8 mouse cellular contexts compared by ENCODE assay signal in the genomic region with DNA sequence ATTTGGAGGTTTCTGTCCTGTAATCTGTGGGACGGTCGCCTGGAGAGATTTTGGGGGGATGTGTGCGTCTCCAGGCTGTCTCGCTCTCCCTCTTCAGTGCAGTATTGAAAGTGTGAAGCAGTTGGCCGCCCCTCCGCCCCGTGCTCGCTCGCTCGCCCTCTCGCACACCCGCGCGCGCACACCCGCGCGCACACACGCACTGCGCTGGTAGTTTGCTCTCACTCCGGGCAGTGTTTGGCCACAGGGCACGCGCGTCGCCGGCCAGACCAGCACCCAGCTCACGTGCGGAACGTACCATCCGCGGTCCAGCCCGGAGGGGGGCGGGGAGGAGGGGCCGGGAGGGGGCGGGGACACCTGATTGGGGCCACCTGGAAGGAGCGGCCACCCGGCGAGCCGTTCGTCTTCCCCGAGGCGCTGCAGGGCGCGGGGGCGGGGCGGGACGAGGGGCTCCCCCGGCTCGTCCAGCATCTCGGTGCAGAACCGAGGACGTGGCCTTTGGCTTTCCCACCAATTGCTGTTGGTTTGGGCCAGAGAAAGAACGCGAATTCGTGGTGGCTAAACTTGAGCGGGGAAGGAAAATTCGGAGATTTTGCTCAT. TPM values are rescaled to one million over a fixed set of nuclear protein-coding genes. Genes with fewer than 3 reads are reported as not detected.
A peak's percentile ranks its signal among the peaks of the same experiment; 100 is the strongest.
DNase-seq lines count a peak whose midpoint lies in the region; ATAC-seq and TF ChIP-seq lines count a peak whose summit lies in the region.

A gene (minus strand): TSS at position 270 of the 597 bp plus-strand sequence.

- peak within 1 kb of the TSS; percentile 99 for H3K4me2 ChIP-seq in heart, embryonic 11.5 days
- peak within 1 kb of the TSS; percentile 100 for H3K4me2 ChIP-seq in kidney, embryonic 16.5 days (replicated peaks; ENCODE audit: low read depth, low read length)
- peak within 1 kb of the TSS; percentile 66 for H3K4me2 ChIP-seq in liver, embryonic 12.5 days

- H3K9ac ChIP-seq in heart, embryonic 11.5 days (ENCODE audit: low read depth, low read length): peak within 1 kb of the TSS; percentile 82
- peak within 1 kb of the TSS; percentile 73 for H3K9ac ChIP-seq in kidney, embryonic 16.5 days (replicated peaks; ENCODE audit: low read length)
- peak within 1 kb of the TSS; percentile 12; the same call in 1 of the 2 replicates for H3K9ac ChIP-seq in liver, embryonic 12.5 days

- H3K4me3 ChIP-seq in embryonic fibroblast, embryonic 13.5 days (ENCODE audit: insufficient read depth, low read length): peak within 1 kb of the TSS; percentile 47
- H3K4me3 ChIP-seq in heart, embryonic 11.5 days (ENCODE audit: low read depth, low read length): peak within 1 kb of the TSS; percentile 63
- H3K4me3 ChIP-seq in kidney, embryonic 16.5 days (ENCODE audit: low read length): peak within 1 kb of the TSS; percentile 64
- peak within 1 kb of the TSS; percentile 50 for H3K4me3 ChIP-seq in liver, embryonic 12.5 days

- H3K27me3 ChIP-seq in heart, embryonic 11.5 days (ENCODE audit: control insufficient read depth, insufficient read depth, low read length): peaks cover 9% of the 10 kb centered on the region
- peaks cover 51% of the 10 kb centered on the region for H3K27me3 ChIP-seq in kidney, embryonic 16.5 days (ENCODE audit: insufficient read depth, low read length)
- H3K27me3 ChIP-seq in liver, embryonic 12.5 days (replicated peaks): peaks cover 96% of the 10 kb centered on the region

- no peaks in the 10 kb centered on the region for H3K4me1 ChIP-seq in embryonic fibroblast, embryonic 13.5 days (ENCODE audit: control insufficient read depth, insufficient read depth, low read length)
- peaks cover 9% of the 10 kb centered on the region; the same call in 1 of the 2 replicates for H3K4me1 ChIP-seq in heart, embryonic 11.5 days (ENCODE audit: control insufficient read depth, insufficient read depth, low read length)
- peaks cover 36% of the 10 kb centered on the region for H3K4me1 ChIP-seq in kidney, embryonic 16.5 days (ENCODE audit: insufficient read depth, low read length)
- peaks cover 27% of the 10 kb centered on the region for H3K4me1 ChIP-seq in liver, embryonic 12.5 days

- no peaks in the 10 kb centered on the region for H3K9me3 ChIP-seq in heart, embryonic 11.5 days (replicated peaks; ENCODE audit: control insufficient read depth, low read length)
- no peaks in the 10 kb centered on the region for H3K9me3 ChIP-seq in kidney, embryonic 16.5 days (ENCODE audit: low read length)
- no peaks in the 10 kb centered on the region for H3K9me3 ChIP-seq in liver, embryonic 12.5 days (replicated peaks)

- H3K27ac ChIP-seq in embryonic fibroblast, embryonic 13.5 days (ENCODE audit: insufficient read depth, low read length): peak within 1 kb of the TSS; percentile 28; the same call in 1 of the 2 replicates
- H3K27ac ChIP-seq in heart, embryonic 11.5 days (ENCODE audit: low read depth, low read length): peak within 1 kb of the TSS; percentile 84
- 0 out of 2 replicates have a peak within 1 kb of the TSS, but pooled peaks have one; percentile 43 for H3K27ac ChIP-seq in kidney, embryonic 16.5 days (ENCODE audit: low read length)
- H3K27ac ChIP-seq in liver, embryonic 12.5 days: no peak within 1 kb of the TSS

- TF ChIP-seq POLR2A in embryonic fibroblast, embryonic 13.5 days (IDR thresholded peaks at IDR 0.05; ENCODE audit: low read depth, low read length): peak; percentile 45; the same call in 1 of the 2 replicates

- ATAC-seq in heart, embryonic 11.5 days (replicated peaks; ENCODE audit: insufficient number of reproducible peaks, low FRiP score, low TSS enrichment): peak; percentile 44
- peak; percentile 46 for ATAC-seq in kidney, embryonic 16.5 days (ENCODE audit: low FRiP score, low TSS enrichment)
- ATAC-seq in liver, embryonic 12.5 days: peak; percentile 35; the same call in 1 of the 2 replicates

- WGBS in heart, embryonic 11.5 days (ENCODE audit: insufficient replicate concordance): under 1% methylated on average over 55 of the region's 57 CpGs
- WGBS in kidney, embryonic 16.5 days: under 1% methylated on average over 51 of the region's 57 CpGs
- WGBS in liver, embryonic 12.5 days (ENCODE audit: insufficient replicate concordance): under 1% methylated on average over 55 of the region's 57 CpGs

- TF ChIP-seq CTCF in embryonic fibroblast, embryonic 13.5 days (IDR thresholded peaks at IDR 0.05; ENCODE audit: borderline replicate concordance, insufficient read depth, low read length): no peak

- H3K36me3 ChIP-seq in heart, embryonic 11.5 days (ENCODE audit: control insufficient read depth, insufficient read depth, low read length): no peaks in the 10 kb centered on the region
- H3K36me3 ChIP-seq in kidney, embryonic 16.5 days (ENCODE audit: insufficient read depth, low read length): no peaks in the 10 kb centered on the region
- H3K36me3 ChIP-seq in liver, embryonic 12.5 days: no peaks in the 10 kb centered on the region

- peak; percentile 86 for DNase-seq in 3T3-L1 (ENCODE audit: low read depth, low spot score)
- DNase-seq in adrenal gland, postnatal 10 days: peak; percentile 89
- DNase-seq in neural tube, embryonic 10.5 days (ENCODE audit: extremely low spot score, low spot score): peak; percentile 85
- DNase-seq in telencephalon, adult 2 months (ENCODE audit: low read depth, low spot score): peak; percentile 76

RNA-seq across cellular contexts. Expression of the gene that starts here (rescaled TPM):
- total RNA-seq in adrenal gland, postnatal 10 days (2021): 1 to 10 TPM; 3.7 to 5.6 TPM
- 8.0 and 9.3 TPM in 2 replicates for polyA plus RNA-seq in embryonic fibroblast, embryonic 13.5 days (2011; ENCODE audit: insufficient read length, low read depth, missing spikeins)
- 7.6 and 8.5 TPM in 2 replicates for polyA plus RNA-seq in heart, embryonic 11.5 days (2014; fragmentation: Nextera tagmentation; extraction: Ambion mirVana)
- 0.94 and 1.1 TPM in 2 replicates for polyA plus RNA-seq in kidney, embryonic 16.5 days (2015; fragmentation: Nextera tagmentation; extraction: Ambion mirVana)
- polyA plus RNA-seq in liver, embryonic 12.5 days (2016; fragmentation: Nextera tagmentation; extraction: Ambion mirVana): 0.11 and 0.15 TPM in 2 replicates

Comparison
In these comparisons a context has a peak if more than half of its experiments do, and no peak if none do; other contexts are left out.
1. Peak in ATAC-seq, H3K4me3 ChIP-seq, H3K9ac ChIP-seq and H3K4me2 ChIP-seq in liver, embryonic 12.5 days; RNA of the gene not detected or under 1 TPM.
2. H3K9ac ChIP-seq: peak in every context shown above with its lines; median percentile 82 in heart, embryonic 11.5 days; 73 in kidney, embryonic 16.5 days; 12 in liver, embryonic 12.5 days.